Mouse (Mus musculus) E14TG2a.4 (cell line): Measurements from ENCODE around the gene Slc5a5.

Experiments used
- CTCF ChIP-seq: conservative IDR thresholded peaks from 2 replicates; pipeline ENCODE4 v1.5.1; 2014; ENCODE audit warnings: low read length
- NANOG ChIP-seq: IDR thresholded peaks from 2 replicates; pipeline ENCODE4 v1.6.1; 2014; ENCODE audit warnings: borderline replicate concordance, low read length, mixed read lengths

- TF ChIP-seq CTCF: no peak
- no peak for TF ChIP-seq NANOG
Measured at GRCm38 (mm10) chr8:70892022-70892895, at the start of gene Slc5a5.
